Mouse (Mus musculus) frontal cortex, postnatal 36 days (tissue): ENCODE measurements at regions not wholly inside any gene's neighbourhood (a gene's known extent, or its start where the extent isn't known, plus 50 kb on each side); places are given as distances from the start of the nearest gene placed in this dataset.
"Not testable (repeated sequence)": the region's sequence is repeated elsewhere in the genome, so short reads cannot be mapped to it uniquely, and the experiment has no call there.

Experiments used
- DNase-seq, 2 experiments: peaks; one replicate each; pipeline ENCODE4 v3.0.0; 2022; ENCODE audit warnings: low spot score in 2 of 2

GRCm38 (mm10) chr2:133738839-133739430, 187.0 kb downstream of the Bmp2 start:
- no peak for DNase-seq

DNA sequence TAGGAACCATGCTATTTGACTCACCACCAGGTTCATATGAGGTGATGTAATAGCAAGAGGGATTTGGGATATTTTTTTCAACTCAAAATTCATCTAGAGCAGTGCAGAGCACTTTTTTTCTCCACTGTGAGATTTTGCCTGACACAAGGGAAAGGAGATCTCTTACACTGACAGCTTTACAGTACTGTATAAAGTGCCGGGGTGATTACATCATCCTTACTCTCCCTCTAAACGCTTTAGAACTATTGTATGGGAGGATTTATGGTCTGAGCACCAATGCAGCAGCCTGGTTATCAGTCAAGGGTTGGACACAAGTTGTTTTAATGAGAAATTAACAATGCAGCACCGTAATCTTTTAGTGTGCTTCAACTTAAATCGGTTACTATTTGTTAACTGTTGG, 196.5 kb downstream of the Bmp2 start:
- DNase-seq, result no peak

- no peak for DNase-seq
Measured at GRCm38 (mm10) chr2:133749846-133750637, 198.1 kb downstream of the Bmp2 start.

DNA sequence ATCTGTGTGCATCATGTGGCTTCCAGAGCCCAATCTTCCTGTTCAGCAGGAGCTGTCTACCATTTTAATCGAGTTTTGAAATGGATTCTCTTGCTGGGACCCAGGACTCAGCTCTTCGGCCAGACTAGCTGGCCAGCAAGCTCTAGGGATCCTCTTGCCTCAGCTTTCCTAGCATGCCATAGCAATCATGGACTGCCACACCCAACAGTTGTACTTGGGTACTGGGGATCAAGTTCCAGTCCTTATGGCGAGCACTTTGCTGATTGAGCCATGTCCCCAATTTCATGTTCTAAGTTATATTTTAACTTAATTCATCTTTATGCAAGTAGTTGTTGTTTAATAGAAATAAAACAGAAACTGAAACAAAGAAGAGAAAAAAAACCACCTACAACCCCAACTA, 202.1 kb downstream of the Bmp2 start:
- DNase-seq, result no peak

GRCm38 (mm10) chr2:133761496-133761895, 209.5 kb downstream of the Bmp2 start:
- DNase-seq, result no peak

GRCm38 (mm10) chr2:133768546-133768945, 216.6 kb downstream of the Bmp2 start:
- DNase-seq, result no peak

DNA sequence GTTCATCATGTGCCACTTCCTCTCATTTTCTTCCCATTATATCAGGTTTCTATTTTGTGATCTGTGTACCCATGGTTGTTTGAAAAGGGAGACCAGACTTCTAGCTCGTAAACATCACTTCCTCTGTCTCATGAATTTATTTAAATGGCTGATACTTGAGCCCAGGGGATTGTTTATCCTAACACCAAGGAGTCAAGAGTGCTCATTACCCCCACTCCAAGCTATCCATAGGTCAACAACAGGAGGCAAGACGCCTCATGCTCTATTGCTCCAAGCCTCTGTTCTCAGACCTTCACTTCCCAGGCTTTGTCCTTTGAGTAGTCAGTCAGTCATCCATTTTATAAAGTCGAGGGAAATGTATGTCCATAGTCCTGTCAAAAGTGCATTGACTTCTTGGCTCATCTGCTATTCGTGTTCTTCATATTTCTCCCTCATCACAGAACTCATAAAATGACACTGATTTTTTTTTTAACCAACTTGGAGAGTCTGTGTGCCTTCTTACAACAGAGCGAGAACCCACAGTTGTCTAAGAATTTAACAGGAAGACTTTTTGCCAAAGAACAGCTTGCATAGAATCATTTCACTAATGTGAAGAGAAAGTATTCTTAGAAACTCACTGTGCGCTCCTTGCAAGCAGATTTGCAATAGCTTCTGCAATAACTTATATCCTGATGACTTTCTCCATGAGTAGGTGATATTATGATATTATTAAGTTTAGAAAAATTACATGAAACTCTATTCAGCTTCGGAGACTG, 231.8 kb downstream of the Bmp2 start:
- DNase-seq, result peak; percentile 1 to 6

- no peak for DNase-seq
Measured at GRCm38 (mm10) chr2:133791031-133791430, 239.1 kb downstream of the Bmp2 start.

GRCm38 (mm10) chr2:133793293-133793692, 241.3 kb downstream of the Bmp2 start:
- peak; percentile 6 to 20 for DNase-seq

GRCm38 (mm10) chr2:133802666-133803065, 250.7 kb downstream of the Bmp2 start:
- DNase-seq, result no peak

DNA sequence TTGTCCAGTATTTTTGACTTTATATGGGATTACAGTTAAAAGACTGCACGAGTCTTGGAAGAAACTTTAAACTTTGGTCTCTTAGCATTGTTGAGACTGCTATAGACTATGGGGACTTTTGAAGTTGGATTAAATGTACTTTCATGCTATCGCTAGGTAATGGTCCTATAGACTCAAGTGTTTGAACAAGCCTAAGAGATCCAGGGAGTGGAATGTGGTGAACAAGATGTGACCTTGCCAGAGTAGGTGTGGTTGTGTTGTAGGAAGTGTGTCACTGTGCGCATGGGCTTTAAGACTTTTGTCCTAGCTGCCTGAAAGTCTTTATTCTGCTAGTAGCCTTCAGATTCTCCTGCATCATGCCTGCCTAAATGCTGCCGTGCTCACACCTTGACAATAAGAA, 269.5 kb downstream of the Bmp2 start:
- DNase-seq, result no peak

DNA sequence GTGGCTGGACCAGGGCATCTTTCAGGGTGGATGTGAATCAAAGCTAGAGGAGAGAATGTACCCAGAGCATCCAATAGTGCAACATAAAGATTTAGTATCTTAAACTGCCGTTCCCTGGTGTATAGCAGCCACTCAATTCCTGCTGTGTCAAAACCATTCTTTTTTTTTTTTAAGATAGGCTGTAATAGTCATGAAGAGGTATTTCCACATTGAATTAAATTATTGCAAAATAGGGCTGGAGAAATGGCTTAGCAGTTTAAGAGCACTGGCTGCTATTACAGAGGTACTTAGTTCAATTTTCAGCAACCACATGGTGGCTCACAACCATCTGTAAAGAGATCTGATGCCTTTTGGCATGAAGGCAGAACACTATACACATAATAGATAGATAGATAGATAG, 277.4 kb downstream of the Bmp2 start:
- no peak for DNase-seq

GRCm38 (mm10) chr2:133850485-133850884, 298.5 kb downstream of the Bmp2 start:
- DNase-seq, result no peak

GRCm38 (mm10) chr2:133874982-133875381, 323.0 kb downstream of the Bmp2 start:
- DNase-seq, result not testable (repeated sequence)

DNA sequence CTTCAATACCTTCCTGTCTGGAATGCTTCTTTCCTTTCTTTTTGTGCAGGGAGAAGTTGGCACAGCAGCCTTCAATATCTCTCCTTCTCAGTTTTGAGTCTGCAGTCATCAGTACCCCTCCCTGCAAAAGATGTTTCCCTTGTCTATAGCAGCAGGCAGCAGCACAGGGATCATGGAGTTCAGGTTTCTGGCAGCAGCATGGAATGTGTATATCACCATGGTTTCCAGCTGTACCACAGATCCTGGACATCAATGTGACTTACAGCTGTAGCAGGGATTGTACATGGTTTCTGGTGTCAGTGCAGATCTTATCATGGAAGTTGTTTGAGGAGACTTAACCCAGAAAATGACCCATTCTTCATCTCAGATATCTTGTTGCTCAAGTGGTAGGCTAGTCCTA, 331.7 kb downstream of the Bmp2 start:
- DNase-seq, result no peak

DNA sequence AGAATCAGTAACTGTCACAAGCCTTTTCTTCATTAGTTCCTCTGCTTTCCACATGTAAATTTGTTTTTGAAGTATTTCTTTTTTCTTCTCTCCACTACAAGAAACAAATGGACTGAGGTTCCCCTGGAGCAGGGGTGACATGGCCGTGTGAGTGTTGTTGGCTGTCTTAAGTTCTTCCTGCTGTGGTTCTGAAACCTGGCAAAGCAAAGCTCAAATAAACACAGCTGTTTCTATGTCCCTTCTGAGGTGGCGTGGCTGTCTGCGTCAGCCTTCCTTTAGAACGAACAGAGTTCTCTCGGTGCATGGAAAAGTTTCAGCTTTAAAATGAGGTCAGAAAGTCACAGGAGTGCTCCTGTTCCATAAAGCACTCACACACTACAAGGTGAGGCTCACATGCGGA, 354.3 kb downstream of the Bmp2 start:
- no peak for DNase-seq
